In genomic region chr1:74235938-74236589, GRCm38 (mm10) we compare ENCODE assay signal across 8 mouse cellular contexts. TPM values are rescaled to one million over a fixed set of nuclear protein-coding genes. Genes with fewer than 3 reads are reported as not detected.
DNase-seq lines count a peak whose midpoint lies in the region; ATAC-seq lines count a peak whose summit lies in the region.

Arpc2 (plus strand) TSS chr1:74236084.

- no peaks in the 10 kb centered on the region for H3K36me3 ChIP-seq in hindbrain, embryonic 11.5 days (ENCODE audit: control insufficient read depth, insufficient read depth, low read length)

- H3K4me3 ChIP-seq in hindbrain, embryonic 11.5 days (ENCODE audit: low read depth, low read length) = peak within 1 kb of the TSS; percentile 96

- H3K9ac ChIP-seq in hindbrain, embryonic 11.5 days (ENCODE audit: low read depth, low read length) = peak within 1 kb of the TSS; percentile 92

- peak; percentile 99 for DNase-seq in Muller cell, postnatal 12 days (ENCODE audit: inconsistent ontology term)
- DNase-seq in cerebellum, adult 9-11 months = peak; percentile 97
- DNase-seq in frontal cortex, adult 2 months (ENCODE audit: extremely low spot score in 1 of 2, low spot score in 1 of 2) = peak; percentile 86 to 97
- peak; percentile 99 for DNase-seq in hindbrain, embryonic 11.5 days (ENCODE audit: low spot score)
- DNase-seq in layer of hippocampus, postnatal 10 days (ENCODE audit: low spot score in 2 of 2) = peak; percentile 95 to 98
- peak; percentile 98 for DNase-seq in lung, postnatal 10 days
- peak; percentile 98 for DNase-seq in ovary, postnatal 36 days (ENCODE audit: low spot score)
- peak; percentile 98 for DNase-seq in thymus, postnatal 25 days

- WGBS in hindbrain, embryonic 11.5 days = 2% methylated on average over 51 of the region's 55 CpGs

- no peaks in the 10 kb centered on the region for H3K9me3 ChIP-seq in hindbrain, embryonic 11.5 days (ENCODE audit: control insufficient read depth, low read length)

- peak within 1 kb of the TSS; percentile 80 for H3K4me2 ChIP-seq in hindbrain, embryonic 11.5 days (replicated peaks; ENCODE audit: low read depth, low read length)

- peak; percentile 93 for ATAC-seq in hindbrain, embryonic 11.5 days (ENCODE audit: low FRiP score)

- H3K27me3 ChIP-seq in hindbrain, embryonic 11.5 days (ENCODE audit: control insufficient read depth, insufficient read depth, low read length) = no peaks in the 10 kb centered on the region

- peak within 1 kb of the TSS; percentile 83 for H3K27ac ChIP-seq in hindbrain, embryonic 11.5 days (ENCODE audit: low read depth, low read length)

- no peaks in the 10 kb centered on the region; the same call in 1 of the 2 replicates for H3K4me1 ChIP-seq in hindbrain, embryonic 11.5 days (replicated peaks; ENCODE audit: control insufficient read depth, insufficient read depth, low read length)

RNA-seq across cellular contexts. Expression of gene Arpc2, which starts in this region (rescaled TPM):
- 213 and 235 TPM in 2 replicates for polyA plus RNA-seq in frontal cortex, adult 2 months (2012; rRNA removed)
- 325 and 330 TPM in 2 replicates for polyA plus RNA-seq in hindbrain, embryonic 11.5 days (2014; fragmentation: Nextera tagmentation; extraction: Ambion mirVana)
- 100 to 1,000 TPM; 324 to 330 TPM for total RNA-seq in layer of hippocampus, postnatal 10 days (2021)

Comparison
In these comparisons a context has a peak if more than half of its experiments do, and no peak if none do; other contexts are left out.
1. Peak in every context shown above with its lines: DNase-seq, ATAC-seq, H3K4me3 ChIP-seq and H3K27ac ChIP-seq.